Mouse (Mus musculus) heart, embryonic 15.5 days (tissue): ENCODE results near the gene Vamp8. TPM values are rescaled to one million over a fixed set of nuclear protein-coding genes. Genes with fewer than 3 reads are reported as not detected.

Source experiments
- ATAC-seq: fragments of 200-750 bp; cut with Nextera tagmentation; replicated peaks from 2 replicates; pipeline ENCODE4 v1.8.0; 2017; ENCODE audit warnings: low read depth, moderate TSS enrichment; ENCODE audit not compliant: insufficient number of reproducible peaks, insufficient read depth, low FRiP score
- H3K27ac ChIP-seq: fragments of 300-500 bp; sonication (generic); 2 replicates; pipeline ENCODE4 v1.5.1; 2015; ENCODE audit warnings: mild to moderate bottlenecking, inconsistent platforms
- H3K27me3 ChIP-seq: fragments of 300-500 bp; sonication (generic); 2 replicates; pipeline ENCODE4 v1.6.1; 2015; ENCODE audit warnings: inconsistent platforms
- H3K36me3 ChIP-seq: fragments of 300-500 bp; sonication (generic); 2 replicates; pipeline ENCODE4 v1.6.1; 2015; ENCODE audit warnings: mild to moderate bottlenecking, inconsistent platforms
- H3K4me1 ChIP-seq: fragments of 300-500 bp; sonication (generic); replicated peaks from 2 replicates; pipeline ENCODE4 v1.6.1; 2015; ENCODE audit warnings: inconsistent platforms
- H3K4me2 ChIP-seq: fragments of 300-500 bp; sonication (generic); 2 replicates; pipeline ENCODE4 v1.6.1; 2015; ENCODE audit warnings: inconsistent platforms, mild to moderate bottlenecking, moderate library complexity
- H3K4me3 ChIP-seq: fragments of 300-500 bp; sonication (generic); 2 replicates; pipeline ENCODE4 v1.5.1; 2015; ENCODE audit warnings: mild to moderate bottlenecking, inconsistent platforms
- H3K9ac ChIP-seq: fragments of 300-500 bp; sonication (generic); 2 replicates; pipeline ENCODE4 v1.6.1; 2015; ENCODE audit warnings: mild to moderate bottlenecking, inconsistent platforms
- H3K9me3 ChIP-seq: fragments of 300-500 bp; sonication (generic); replicated peaks from 2 replicates; pipeline ENCODE4 v1.6.1; 2016; ENCODE audit warnings: inconsistent platforms
- WGBS: fragments of 180-500 bp; shearing (Covaris S2); methylation state at CpG from one replicate; pipeline ENCODE4 v1.1.7; 2015; ENCODE audit warnings: mixed read lengths; 5-methylcytosine and 5-hydroxymethylcytosine counted together
- polyA plus RNA-seq: library from polyadenylated mRNA; unstranded; fragments of >200 nt; fragmentation: Nextera tagmentation; extraction: Ambion mirVana; gene quantifications from 2 replicates; pipeline ENCODE4 v1.2.1, GENCODE M21; 2015

Vamp8 gene
- polyA plus RNA-seq, 1 experiment from 2014 or later = 123 TPM

DNA sequence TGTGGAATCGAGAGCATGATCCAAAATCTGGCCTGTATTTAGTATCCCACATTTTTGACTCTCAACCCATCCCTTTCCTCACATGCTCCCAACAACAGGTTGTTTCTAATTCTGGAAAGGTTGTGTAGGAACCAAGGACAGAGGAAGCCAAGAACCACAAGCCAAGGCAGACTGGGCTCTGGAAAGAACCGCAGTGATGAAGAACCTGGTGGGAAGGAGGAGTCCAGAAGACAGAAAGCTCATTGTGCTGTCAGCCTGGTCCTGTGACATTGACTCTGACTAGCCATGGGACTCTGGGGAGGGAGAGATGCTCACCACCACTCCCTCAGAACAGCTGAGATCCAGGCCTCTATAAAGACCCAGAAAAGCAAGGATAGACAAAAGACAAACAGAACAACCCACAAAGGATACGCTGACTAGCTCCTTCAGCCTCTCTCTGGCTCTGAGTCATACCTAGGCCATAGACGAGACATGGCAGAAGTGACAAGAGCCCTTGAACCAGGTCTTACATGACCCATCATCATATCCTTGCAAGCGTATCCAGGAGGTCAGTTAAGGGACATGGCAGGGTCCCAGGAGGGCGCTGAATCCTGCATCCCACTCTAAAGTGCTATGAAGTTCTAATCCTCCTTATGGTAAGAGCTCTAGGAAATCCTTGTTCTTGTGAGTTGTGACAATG lies 7.2 kb downstream of the Vamp8 start:
- H3K36me3 ChIP-seq = peaks cover 16% of the 10 kb centered on the region
- peaks cover 23% of the 10 kb centered on the region for H3K4me1 ChIP-seq
- 75% methylated on average over 6 of the region's 6 CpGs for WGBS
- no peak for ATAC-seq
- no peaks in the 10 kb centered on the region for H3K27me3 ChIP-seq
- no peak overlapping the region for H3K4me3 ChIP-seq
- no peak overlapping the region for H3K27ac ChIP-seq
- H3K9ac ChIP-seq = no peak overlapping the region
- no peaks in the 10 kb centered on the region for H3K9me3 ChIP-seq
- H3K4me2 ChIP-seq = no peak overlapping the region

DNA sequence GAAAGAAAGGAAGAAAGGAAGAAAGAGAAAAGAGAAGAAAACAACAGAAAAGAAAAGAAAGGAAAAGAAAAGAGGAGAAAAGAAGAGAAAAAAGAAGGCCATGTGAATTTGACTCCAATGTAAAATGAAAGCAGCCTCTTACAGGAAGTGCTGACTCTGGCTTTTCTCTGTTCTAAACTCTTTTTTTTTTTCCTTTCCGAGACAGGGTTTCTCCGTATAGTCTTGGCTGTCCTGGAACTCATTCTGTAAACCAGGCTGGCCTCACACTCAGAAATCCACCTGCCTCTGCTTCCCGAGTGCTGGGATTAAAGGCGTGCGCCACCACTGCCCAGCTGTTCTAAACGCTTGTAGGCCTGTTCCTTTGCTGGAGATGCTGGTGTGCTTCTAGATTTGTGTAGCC lies 8.0 kb downstream of the Vamp8 start:
- peaks cover 16% of the 10 kb centered on the region for H3K36me3 ChIP-seq
- H3K9me3 ChIP-seq = no peaks in the 10 kb centered on the region
- H3K27me3 ChIP-seq = no peaks in the 10 kb centered on the region
- H3K9ac ChIP-seq = no peak overlapping the region
- 68% methylated on average over 6 of the region's 6 CpGs for WGBS
- no peak for ATAC-seq
- H3K4me1 ChIP-seq = peaks cover 18% of the 10 kb centered on the region
- no peak overlapping the region for H3K27ac ChIP-seq
- H3K4me3 ChIP-seq = no peak overlapping the region
- no peak overlapping the region for H3K4me2 ChIP-seq

DNA sequence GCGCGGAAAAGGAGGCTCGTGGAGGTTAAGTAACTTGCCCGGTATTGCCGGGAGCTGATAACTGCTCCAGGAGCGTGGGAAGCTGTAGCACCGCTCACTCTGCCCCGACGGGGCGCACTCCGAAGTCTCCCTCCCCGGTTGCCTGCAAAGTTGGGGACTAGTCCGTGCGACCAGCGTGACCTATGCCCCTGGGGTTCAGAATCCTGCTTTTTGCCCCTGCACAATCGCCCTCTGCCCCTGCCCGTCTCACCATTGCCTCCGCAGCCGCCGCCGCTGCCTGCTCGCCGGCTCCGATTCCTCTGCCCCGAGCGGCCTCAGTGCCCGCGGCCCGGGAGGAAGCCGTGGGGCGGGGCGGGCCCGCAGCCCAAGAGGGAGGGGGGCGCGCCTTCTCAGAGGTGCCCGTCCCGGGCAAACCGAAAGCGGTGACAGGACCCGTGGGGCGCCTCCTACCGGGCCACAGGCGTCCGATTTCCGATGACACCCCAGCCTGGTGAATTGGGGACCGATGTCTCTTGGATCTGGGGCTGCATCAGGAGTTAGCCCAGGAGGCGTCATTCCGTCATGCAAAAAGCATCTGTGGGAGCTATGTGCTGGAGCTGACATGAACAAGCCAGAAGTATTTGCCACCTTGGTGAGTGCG lies 10.3 kb downstream of the Vamp8 start, which contains the start of gene Vamp5:
TSS of gene Vamp5 (minus strand) at position 338 of the 640 bp plus-strand sequence.
- Histone ChIP-seq H3K36me3 (peaks cover 8% of the 10 kb centered on the region), H3K4me2 (peak within 1 kb of the TSS; percentile 79), H3K4me3 (peak within 1 kb of the TSS; percentile 72), H3K9ac (peak within 1 kb of the TSS; percentile 80), H3K4me1 (peaks cover 18% of the 10 kb centered on the region), H3K27ac (peak within 1 kb of the TSS; percentile 87), H3K27me3 (no peaks in the 10 kb centered on the region), H3K9me3 (no peaks in the 10 kb centered on the region)
- WGBS = 1% methylated on average over 46 of the region's 49 CpGs
- ATAC-seq = peak; percentile 88

DNA sequence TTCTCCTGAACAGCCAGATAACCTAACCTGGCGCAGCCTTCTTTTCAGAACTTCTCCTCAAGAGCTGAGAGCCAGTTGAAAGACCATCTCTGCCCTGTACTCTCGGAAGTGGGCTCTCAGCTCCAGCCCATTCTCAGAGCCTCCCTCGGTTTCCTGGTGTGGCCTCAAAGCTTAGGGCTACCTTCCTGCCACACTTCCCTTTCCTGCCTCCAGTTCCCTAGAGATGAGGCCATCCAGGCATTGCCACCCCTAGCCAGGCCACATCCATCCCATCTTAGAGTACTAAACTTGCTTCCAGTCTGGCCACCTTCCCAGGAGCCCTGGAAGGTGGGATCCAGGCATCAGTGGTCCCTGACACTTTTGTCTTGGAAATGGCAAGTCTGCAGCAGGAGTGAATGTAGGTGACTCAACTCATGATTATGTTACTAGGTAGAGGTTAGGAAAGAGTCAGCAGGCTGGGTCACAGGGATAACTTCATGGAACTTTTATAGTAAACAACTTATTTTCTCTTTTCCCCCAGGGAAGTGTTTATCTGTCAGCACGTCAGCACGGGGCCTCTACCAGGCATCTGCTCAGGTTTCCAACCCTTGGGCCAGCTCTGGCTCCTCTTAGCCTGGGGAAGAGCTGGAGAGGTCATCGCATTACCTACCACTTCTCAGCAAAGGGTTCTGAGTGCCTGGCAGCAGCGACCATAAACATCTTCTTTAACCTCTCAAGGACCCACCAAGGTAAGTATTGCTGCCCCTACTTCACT lies 10.9 kb downstream of the Vamp8 start:
- H3K9me3 ChIP-seq = no peaks in the 10 kb centered on the region
- peaks cover 1% of the 10 kb centered on the region; the same call in 1 of the 2 replicates for H3K36me3 ChIP-seq
- peak overlapping the region; percentile 87 for H3K27ac ChIP-seq
- peak overlapping the region; percentile 79 for H3K4me2 ChIP-seq
- peak overlapping the region; percentile 80 for H3K9ac ChIP-seq
- peak overlapping the region; percentile 72 for H3K4me3 ChIP-seq
- H3K4me1 ChIP-seq = peaks cover 18% of the 10 kb centered on the region
- H3K27me3 ChIP-seq = no peaks in the 10 kb centered on the region
- WGBS = 37% methylated on average over 7 of the region's 7 CpGs
- ATAC-seq = no peak; the same call in 1 of the 2 replicates

DNA sequence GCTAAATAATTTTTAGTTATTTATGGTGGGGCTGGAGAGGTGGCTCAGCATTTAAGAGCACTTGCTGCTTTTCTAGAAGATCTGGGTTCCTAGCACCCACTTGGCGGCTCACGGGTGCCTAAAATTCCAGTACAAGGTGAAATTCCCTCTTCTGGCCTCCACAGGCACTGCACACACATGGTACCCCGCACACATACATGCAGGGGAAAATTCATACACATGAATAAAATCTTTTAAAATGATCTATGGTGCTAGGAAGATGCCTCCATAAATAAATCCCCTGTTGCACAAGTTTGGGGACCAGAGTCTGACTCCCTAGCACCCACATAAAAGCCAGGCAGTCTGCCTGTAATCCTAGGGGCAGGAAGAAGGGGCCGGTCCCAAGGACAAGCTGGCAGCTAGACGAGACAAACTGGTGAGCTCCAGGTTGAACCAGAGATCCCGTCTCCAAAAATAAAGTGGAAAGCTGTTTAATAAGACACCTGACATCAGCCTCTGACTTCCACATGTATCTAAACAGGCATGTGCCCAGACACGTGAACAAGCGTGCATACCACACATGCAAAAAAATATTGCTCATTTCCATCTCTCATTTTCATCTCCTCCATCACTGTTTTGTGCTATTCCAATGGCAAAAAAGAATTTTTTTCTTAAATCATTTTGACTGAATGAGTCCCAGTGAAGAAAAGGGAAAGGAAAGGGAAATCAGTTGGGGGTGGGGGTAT lies 11.8 kb downstream of the Vamp8 start:
- 86% methylated on average over 8 of the region's 8 CpGs for WGBS
- Histone ChIP-seq H3K4me1 (peaks cover 25% of the 10 kb centered on the region), H3K27ac (peak overlapping the region; percentile 87; the same call in 1 of the 2 replicates), H3K4me2 (peak overlapping the region; percentile 79), H3K9ac (no peak overlapping the region), H3K27me3 (no peaks in the 10 kb centered on the region), H3K36me3 (no peaks in the 10 kb centered on the region), H3K4me3 (peak overlapping the region; percentile 72), H3K9me3 (no peaks in the 10 kb centered on the region)
- ATAC-seq = no peak

DNA sequence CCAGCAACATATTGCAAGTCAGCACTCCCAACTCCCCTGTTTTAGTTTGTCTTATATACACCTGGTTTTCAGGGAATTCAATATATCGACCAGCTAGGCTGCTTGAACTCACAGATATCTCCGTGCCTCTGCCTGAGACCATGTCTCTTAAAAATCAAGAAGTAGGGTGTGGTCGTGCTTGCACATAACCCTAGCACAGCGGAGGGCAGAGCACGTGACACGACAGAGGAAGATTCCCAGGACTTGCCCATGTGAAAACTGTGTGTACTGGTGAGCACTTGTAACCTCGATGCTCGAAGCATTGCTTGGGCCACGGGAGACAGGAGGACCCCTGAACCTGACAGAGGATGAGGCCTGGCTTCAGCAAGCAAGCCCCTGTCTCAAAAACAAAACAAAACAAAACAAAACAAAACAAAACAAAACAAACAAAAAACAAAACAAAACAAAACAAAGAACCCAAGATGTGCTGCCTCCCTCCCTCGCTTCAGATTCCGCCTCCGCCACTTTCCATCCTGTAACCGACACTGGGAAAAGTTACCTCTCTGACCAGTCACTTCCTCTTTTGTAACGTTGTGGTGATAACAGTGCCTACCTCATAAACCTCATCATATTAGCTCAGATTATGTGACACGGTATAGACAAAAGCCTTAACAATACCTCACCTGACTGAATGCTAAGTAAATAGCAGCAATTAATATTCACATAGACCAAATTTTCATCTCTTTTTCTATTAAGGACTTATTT lies 15.5 kb downstream of the Vamp8 start:
- Histone ChIP-seq H3K4me3 (no peak overlapping the region), H3K36me3 (no peaks in the 10 kb centered on the region), H3K27ac (peak overlapping the region; percentile 74), H3K27me3 (no peaks in the 10 kb centered on the region), H3K9ac (no peak overlapping the region), H3K9me3 (no peaks in the 10 kb centered on the region), H3K4me1 (peaks cover 38% of the 10 kb centered on the region), H3K4me2 (no peak overlapping the region)
- WGBS = 71% methylated on average over 15 of the region's 15 CpGs
- ATAC-seq = no peak

DNA sequence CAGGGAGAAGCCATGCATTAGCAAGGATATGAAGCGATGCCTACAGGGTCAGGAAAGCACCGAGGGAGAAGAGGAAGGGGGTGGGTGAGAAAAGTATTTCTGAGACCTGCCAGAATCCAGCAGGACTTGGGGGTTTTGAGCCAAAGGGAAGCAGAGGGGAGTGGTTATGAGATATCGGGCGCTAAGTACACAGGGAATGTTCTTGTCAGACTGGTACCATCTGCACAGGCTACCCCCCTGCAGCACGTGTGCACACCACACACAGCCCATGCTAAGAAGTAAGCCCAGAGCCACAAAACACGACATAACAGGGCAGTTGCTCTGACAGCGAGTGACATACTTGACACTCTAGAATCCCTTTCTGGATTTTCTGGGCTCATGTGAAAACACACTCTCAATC lies 16.3 kb downstream of the Vamp8 start:
- Histone ChIP-seq H3K4me2 (no peak overlapping the region), H3K4me1 (peaks cover 37% of the 10 kb centered on the region), H3K9ac (no peak overlapping the region), H3K27ac (peak overlapping the region; percentile 74; the same call in 1 of the 2 replicates), H3K36me3 (no peaks in the 10 kb centered on the region), H3K4me3 (no peak overlapping the region), H3K27me3 (no peaks in the 10 kb centered on the region), H3K9me3 (no peaks in the 10 kb centered on the region)
- peak; percentile 67 for ATAC-seq
- 50% methylated on average over 7 of the region's 7 CpGs for WGBS

DNA sequence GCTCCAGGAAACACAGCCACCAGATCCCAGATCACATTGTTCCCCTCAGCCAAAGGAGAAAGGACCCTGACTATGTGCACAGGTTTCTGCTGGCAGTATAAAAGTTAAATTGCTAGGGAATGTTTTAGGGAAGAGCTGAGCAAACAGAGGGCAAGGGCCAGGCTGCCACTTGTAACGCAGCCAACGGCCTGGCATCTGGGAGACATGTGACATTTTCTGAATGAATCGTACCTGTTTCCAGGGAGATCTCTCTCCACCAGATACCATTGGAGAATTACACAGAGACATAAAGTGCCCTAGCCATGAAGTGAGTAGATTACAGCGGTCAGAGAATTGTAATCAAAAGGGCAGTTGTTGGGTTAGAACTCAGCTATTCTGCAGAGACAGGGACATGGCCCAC lies 17.3 kb downstream of the Vamp8 start:
- Histone ChIP-seq H3K27me3 (no peaks in the 10 kb centered on the region), H3K4me1 (peaks cover 33% of the 10 kb centered on the region), H3K4me3 (no peak overlapping the region), H3K9me3 (no peaks in the 10 kb centered on the region), H3K4me2 (no peak overlapping the region), H3K9ac (no peak overlapping the region), H3K36me3 (0 out of 2 replicates have a peak, but pooled peaks cover 4% of the 10 kb centered on the region), H3K27ac (peak overlapping the region; percentile 74; the same call in 1 of the 2 replicates)
- WGBS = 67% methylated on average over 4 of the region's 4 CpGs
- ATAC-seq = no peak

DNA sequence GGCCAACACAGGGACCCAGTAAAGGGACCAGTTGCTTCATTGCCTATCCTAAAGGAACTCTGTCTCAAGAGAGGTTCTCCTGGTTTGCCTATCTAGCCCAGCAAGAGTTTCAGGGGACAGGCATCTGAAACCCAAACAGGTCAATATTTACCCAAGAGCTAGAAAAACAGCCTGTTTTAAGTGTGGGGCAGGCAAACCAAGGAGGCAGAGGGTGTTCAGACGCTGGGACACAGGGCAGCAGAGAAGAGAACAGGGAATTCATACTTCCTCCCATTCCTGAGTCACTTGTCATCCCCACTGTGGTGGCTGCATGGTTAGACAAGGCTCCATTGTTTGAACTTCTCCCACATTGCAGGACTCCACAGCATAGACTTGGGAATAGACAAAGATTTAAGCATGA lies 18.9 kb downstream of the Vamp8 start:
- Histone ChIP-seq H3K36me3 (0 out of 2 replicates have a peak, but pooled peaks cover 4% of the 10 kb centered on the region), H3K4me2 (no peak overlapping the region), H3K9ac (no peak overlapping the region), H3K9me3 (no peaks in the 10 kb centered on the region), H3K4me3 (no peak overlapping the region), H3K4me1 (peaks cover 33% of the 10 kb centered on the region), H3K27me3 (no peaks in the 10 kb centered on the region), H3K27ac (peak overlapping the region; percentile 74)
- no peak for ATAC-seq
- 28% methylated on average over 1 of the region's 1 CpGs for WGBS

DNA sequence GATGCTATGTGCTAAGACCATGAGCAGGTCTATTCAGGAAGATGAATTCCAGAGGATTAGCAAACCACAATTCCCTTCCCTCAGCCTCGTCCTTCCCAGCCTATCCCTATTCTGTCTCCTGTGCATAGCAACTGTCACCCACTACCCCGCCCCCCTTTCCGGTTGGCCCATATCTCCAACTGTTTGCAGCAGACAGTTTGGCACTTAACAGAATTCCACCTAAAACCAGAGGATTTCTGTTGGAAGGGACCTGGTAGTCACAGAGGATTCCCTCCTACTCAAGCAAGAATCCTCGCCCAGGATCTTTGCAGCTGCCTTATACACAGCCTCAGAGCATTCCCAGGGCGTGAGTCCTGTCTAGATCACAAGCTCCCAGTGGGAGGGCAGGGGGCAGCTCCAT lies 19.4 kb downstream of the Vamp8 start:
- Histone ChIP-seq H3K4me2 (no peak overlapping the region), H3K27me3 (no peaks in the 10 kb centered on the region), H3K27ac (peak overlapping the region; percentile 74), H3K9ac (no peak overlapping the region), H3K4me3 (no peak overlapping the region), H3K4me1 (peaks cover 33% of the 10 kb centered on the region), H3K36me3 (0 out of 2 replicates have a peak, but pooled peaks cover 4% of the 10 kb centered on the region), H3K9me3 (no peaks in the 10 kb centered on the region)
- 31% methylated on average over 5 of the region's 5 CpGs for WGBS
- peak; percentile 54; the same call in 1 of the 2 replicates for ATAC-seq
